Mouse (Mus musculus) CD4-positive naive resting alpha-beta T cell, adult 57 days (primary cell): ENCODE measurements around the gene Entpd3. TPM values are rescaled to one million over a fixed set of nuclear protein-coding genes. Genes with fewer than 3 reads are reported as not detected.

Experiments used
- total RNA-seq: library from RNA; stranded (reverse); gene quantifications from one replicate; pipeline ENCODE4 v1.2.4, GENCODE M21; 2023

Entpd3 gene
- total RNA-seq, result not detected

DNA sequence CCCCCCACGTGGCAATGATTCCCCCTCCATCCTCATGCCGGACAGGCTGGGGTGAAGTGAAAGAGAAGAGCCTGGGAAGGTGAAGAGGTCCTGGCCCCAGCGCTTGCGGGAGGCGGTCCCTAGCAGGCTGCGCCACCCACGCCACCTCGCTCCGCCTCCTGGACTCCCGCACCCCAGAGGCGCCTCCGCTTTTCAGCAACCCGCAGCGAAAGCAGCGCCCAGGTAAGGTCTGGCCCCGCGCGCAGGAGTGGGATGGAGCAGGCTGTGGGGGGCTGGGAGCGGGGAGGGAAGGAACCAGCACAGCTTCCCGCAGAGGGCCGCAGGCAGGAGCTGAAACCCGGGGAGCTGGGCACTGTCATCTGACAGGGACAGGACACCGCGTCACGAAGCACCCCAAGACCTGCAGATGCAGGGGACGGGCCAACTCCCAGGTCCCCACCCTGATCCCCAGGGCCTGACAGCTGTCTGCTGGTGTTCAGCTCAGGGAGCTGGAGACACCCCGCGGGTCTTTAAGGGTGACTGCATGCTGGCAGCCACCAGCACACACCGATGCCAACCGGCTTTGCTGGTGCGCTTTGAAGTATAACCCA is at the start of gene Entpd3:
Gene Entpd3, plus strand, starts transcription at position 157 of the 590 bp plus-strand sequence.

DNA sequence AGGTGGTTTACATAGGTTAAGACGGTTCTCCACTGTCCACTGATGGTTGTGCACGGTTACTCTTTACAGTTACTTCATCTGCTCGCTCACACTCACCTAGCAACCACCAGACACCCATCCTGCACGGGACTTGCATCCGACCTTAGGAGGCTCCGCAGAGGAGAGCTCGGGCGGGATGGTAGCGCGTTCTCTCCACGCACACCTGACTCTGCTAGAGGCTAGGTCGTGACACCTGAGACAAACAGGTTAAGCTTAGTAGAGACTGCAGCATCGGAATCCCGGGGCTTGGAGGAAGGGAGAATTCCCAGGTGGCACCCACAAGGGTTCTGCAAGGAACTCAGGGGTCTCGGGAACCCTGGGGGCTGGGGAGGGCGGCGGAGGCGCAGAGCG is 47.6 kb upstream of the Entpd3 start, which contains the start of gene Eif1b:
Gene Eif1b, plus strand, starts transcription at position 223 of the 390 bp plus-strand sequence.

DNA sequence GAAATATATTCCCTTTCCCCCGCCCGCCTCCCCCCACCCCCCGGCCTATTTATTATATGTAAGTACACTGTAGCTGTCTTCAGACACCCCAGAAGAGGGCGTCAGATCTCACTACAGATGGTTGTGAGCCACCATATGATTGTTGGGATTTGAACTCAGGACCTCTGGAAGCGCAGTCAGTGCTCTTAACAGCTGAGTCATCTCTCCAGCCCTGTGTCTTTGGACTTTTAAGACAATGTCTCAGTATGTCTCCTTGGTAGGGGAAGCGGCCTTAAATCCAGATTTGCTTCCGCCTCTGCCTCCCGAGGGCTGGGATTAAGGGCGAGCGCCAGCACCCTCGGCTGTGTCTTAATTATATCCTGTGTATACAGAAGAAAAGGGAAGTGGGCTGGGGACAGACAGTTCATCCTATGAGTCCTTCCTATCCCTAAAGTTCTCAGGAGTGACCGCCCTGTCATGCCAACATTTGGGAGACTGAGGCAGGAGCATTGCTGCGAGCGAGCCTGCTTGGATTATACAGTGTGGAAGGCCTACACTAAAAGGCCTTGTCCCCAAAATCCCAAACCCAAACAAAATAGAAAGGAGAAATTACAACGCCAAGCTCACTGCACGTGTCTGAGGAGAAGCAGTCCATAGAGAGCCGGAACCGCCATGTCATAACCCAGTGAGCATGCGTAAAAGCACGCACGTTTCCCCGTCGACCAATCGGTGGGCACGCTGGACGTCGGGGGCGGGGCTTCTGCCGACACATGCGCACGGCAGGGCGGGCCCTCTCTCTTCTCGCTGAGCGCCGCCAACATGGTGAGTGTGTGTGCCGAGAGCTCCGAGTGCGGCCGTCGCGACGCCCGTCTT is 31.3 kb downstream of the Entpd3 start, which contains the start of gene Rpl14:
Gene Rpl14, plus strand, starts transcription at position 704 of the 852 bp plus-strand sequence.

Other genes with a start within 250 kb of the Entpd3 start
- not detected for gene Myrip, start 238.3 kb upstream of the Entpd3 start, total RNA-seq
- 39.2 TPM for gene Eif1b, start 47.6 kb upstream of the Entpd3 start, total RNA-seq
- 1,019 TPM for gene Rpl14, start 31.6 kb downstream of the Entpd3 start, total RNA-seq